Mouse (Mus musculus) stomach, postnatal 0 days (tissue): ENCODE data around the gene Pdzd2. TPM values are rescaled to one million over a fixed set of nuclear protein-coding genes. Genes with fewer than 3 reads are reported as not detected.

Experiments used
- ATAC-seq: fragments of 200-750 bp; cut with Nextera tagmentation; 2 replicates; pipeline ENCODE4 v1.8.0; 2017; ENCODE audit not compliant: low FRiP score, low TSS enrichment
- DNase-seq: peaks from one replicate; pipeline ENCODE4 v3.0.0-alpha.2; 2016; ENCODE audit warnings: low spot score
- H3K27ac ChIP-seq: fragments of 300-500 bp; sonication (generic); replicated peaks from 2 replicates; pipeline ENCODE4 v1.5.1; 2014; ENCODE audit warnings: mild to moderate bottlenecking, control low read depth
- H3K27me3 ChIP-seq: fragments of 300-500 bp; sonication (generic); 2 replicates; pipeline ENCODE4 v1.6.1; 2014; ENCODE audit warnings: low read length; ENCODE audit not compliant: control insufficient read depth, insufficient read depth
- H3K36me3 ChIP-seq: fragments of 300-500 bp; sonication (generic); 2 replicates; pipeline ENCODE4 v1.6.1; 2014; ENCODE audit warnings: low read length, mixed read lengths; ENCODE audit not compliant: control insufficient read depth, insufficient read depth
- H3K4me1 ChIP-seq: fragments of 300-500 bp; sonication (generic); replicated peaks from 2 replicates; pipeline ENCODE4 v1.6.1; 2014; ENCODE audit warnings: antibody characterized with exemption; ENCODE audit not compliant: control insufficient read depth, insufficient read depth
- H3K4me2 ChIP-seq: fragments of 300-500 bp; sonication (generic); replicated peaks from 2 replicates; pipeline ENCODE4 v1.6.1; 2014; ENCODE audit warnings: low read depth, mild to moderate bottlenecking, control low read depth, moderate library complexity
- H3K4me3 ChIP-seq: fragments of 300-500 bp; sonication (generic); 2 replicates; pipeline ENCODE4 v1.5.1; 2014; ENCODE audit warnings: low read depth, low read length, control low read depth
- H3K9ac ChIP-seq: fragments of 300-500 bp; sonication (generic); 2 replicates; pipeline ENCODE4 v1.6.1; 2014; ENCODE audit warnings: mild to moderate bottlenecking, low read length, control low read depth, mixed read lengths
- H3K9me3 ChIP-seq: fragments of 300-500 bp; sonication (generic); 2 replicates; pipeline ENCODE4 v1.6.1; 2016; ENCODE audit warnings: low read length; ENCODE audit not compliant: control insufficient read depth
- CTCF ChIP-seq: IDR thresholded peaks from 2 replicates; pipeline ENCODE4 v1.5.1; 2016; ENCODE audit warnings: antibody characterized with exemption, low read depth, mild to moderate bottlenecking, moderate library complexity
- EP300 ChIP-seq: optimal IDR thresholded peaks from 2 replicates; pipeline ENCODE3; 2016; ENCODE audit warnings: antibody characterized with exemption
- WGBS: fragments of 180-500 bp; shearing (Covaris S2); extraction: QIAGEN DNeasy Blood & Tissue Kit; methylation state at CpG from one replicate; pipeline ENCODE4 v1.1.7; 2014; 5-methylcytosine and 5-hydroxymethylcytosine counted together
- polyA plus RNA-seq: library from polyadenylated mRNA; unstranded; fragments of >200 nt; fragmentation: Nextera tagmentation; extraction: Ambion mirVana; gene quantifications from 2 replicates; pipeline ENCODE4 v1.2.1, GENCODE M21; 2015

Gene Pdzd2
- polyA plus RNA-seq, 1 experiment from 2014 or later: 19.1 TPM

GRCm38 (mm10) chr15:12655959-12656662 is 83.6 kb downstream of the Pdzd2 start:
- Histone ChIP-seq H3K4me3 (no peak overlapping the region), H3K9me3 (no peaks in the 10 kb centered on the region), H3K27ac (no peak overlapping the region), H3K27me3 (no peaks in the 10 kb centered on the region), H3K4me1 (no peaks in the 10 kb centered on the region), H3K9ac (no peak overlapping the region), H3K4me2 (no peak overlapping the region), H3K36me3 (no peaks in the 10 kb centered on the region)
- WGBS: 69% methylated on average over 6 of the region's 6 CpGs
- TF ChIP-seq EP300: no peak
- ATAC-seq (no peak), DNase-seq (no peak)

- ATAC-seq: no peak
- TF ChIP-seq CTCF (no peak), EP300 (no peak)
Observed at GRCm38 (mm10) chr15:12655316-12655715, 84.4 kb downstream of the Pdzd2 start.

GRCm38 (mm10) chr15:12652336-12653031 is 87.2 kb downstream of the Pdzd2 start:
- WGBS: 54% methylated on average over 15 of the region's 15 CpGs
- no peaks in the 10 kb centered on the region for H3K36me3 ChIP-seq
- no peak for ATAC-seq

More at GRCm38 (mm10) chr15:12655316-12655715, 84.4 kb downstream of the Pdzd2 start:
- Histone ChIP-seq H3K9me3 (no peaks in the 10 kb centered on the region), H3K36me3 (no peaks in the 10 kb centered on the region), H3K4me2 (no peak overlapping the region), H3K27ac (no peak overlapping the region), H3K4me1 (no peaks in the 10 kb centered on the region), H3K4me3 (no peak overlapping the region), H3K9ac (no peak overlapping the region), H3K27me3 (no peaks in the 10 kb centered on the region)
- DNase-seq: no peak
- 90% methylated on average over 7 of the region's 7 CpGs for WGBS

GRCm38 (mm10) chr15:12650236-12650635 is 89.5 kb downstream of the Pdzd2 start:
- no peak for DNase-seq
- 79% methylated on average over 3 of the region's 3 CpGs for WGBS

More at GRCm38 (mm10) chr15:12652336-12653031, 87.2 kb downstream of the Pdzd2 start:
- Histone ChIP-seq H3K9me3 (no peaks in the 10 kb centered on the region), H3K9ac (no peak overlapping the region), H3K27me3 (no peaks in the 10 kb centered on the region), H3K27ac (peak overlapping the region; percentile 8), H3K4me1 (no peaks in the 10 kb centered on the region), H3K4me3 (no peak overlapping the region), H3K4me2 (peak overlapping the region; percentile 18; the same call in 1 of the 2 replicates)
- no peak for TF ChIP-seq EP300
- no peak for TF ChIP-seq CTCF
- DNase-seq: no peak

GRCm38 (mm10) chr15:12649674-12650073 is 90.0 kb downstream of the Pdzd2 start:
- Histone ChIP-seq H3K4me3 (no peak overlapping the region), H3K27me3 (no peaks in the 10 kb centered on the region), H3K9ac (no peak overlapping the region), H3K9me3 (no peaks in the 10 kb centered on the region), H3K4me1 (no peaks in the 10 kb centered on the region), H3K27ac (no peak overlapping the region), H3K36me3 (no peaks in the 10 kb centered on the region), H3K4me2 (no peak overlapping the region)
- no peak for ATAC-seq
- DNase-seq: no peak
- WGBS: 55% methylated on average over 3 of the region's 3 CpGs
- no peak for TF ChIP-seq EP300
- TF ChIP-seq CTCF: no peak

More at GRCm38 (mm10) chr15:12650236-12650635, 89.5 kb downstream of the Pdzd2 start:
- Histone ChIP-seq H3K9me3 (no peaks in the 10 kb centered on the region), H3K4me1 (no peaks in the 10 kb centered on the region), H3K4me3 (no peak overlapping the region), H3K27me3 (no peaks in the 10 kb centered on the region), H3K27ac (no peak overlapping the region), H3K36me3 (no peaks in the 10 kb centered on the region), H3K4me2 (no peak overlapping the region), H3K9ac (no peak overlapping the region)
- TF ChIP-seq CTCF: no peak
- TF ChIP-seq EP300: no peak
- no peak for ATAC-seq

GRCm38 (mm10) chr15:12649131-12649530 is 90.6 kb downstream of the Pdzd2 start:
- H3K27ac ChIP-seq: 0 out of 2 replicates have a peak overlapping the region, but pooled peaks have one; percentile 4
- TF ChIP-seq CTCF (no peak), EP300 (no peak)
- no peak overlapping the region for H3K9ac ChIP-seq
- H3K4me2 ChIP-seq: no peak overlapping the region
- no peaks in the 10 kb centered on the region for H3K4me1 ChIP-seq
- no peaks in the 10 kb centered on the region for H3K9me3 ChIP-seq
- no peaks in the 10 kb centered on the region for H3K36me3 ChIP-seq
- 52% methylated on average over 2 of the region's 2 CpGs for WGBS
- DNase-seq (no peak), ATAC-seq (no peak)
- no peaks in the 10 kb centered on the region for H3K27me3 ChIP-seq
- H3K4me3 ChIP-seq: no peak overlapping the region
